Mouse (Mus musculus) kidney, postnatal 4 days (tissue): ENCODE data around the gene Rp9.
"Not testable (repeated sequence)": the region's sequence is repeated elsewhere in the genome, so short reads cannot be mapped to it uniquely, and the experiment has no call there.

Experiments used
- DNase-seq, 2 experiments: peaks; one replicate each; pipeline ENCODE4 v3.0.0; 2021; ENCODE audit warnings: mixed read lengths in 2 of 2

Gene Rp9

GRCm38 (mm10) chr9:22417547-22417946 is 52.0 kb downstream of the Rp9 start:
- DNase-seq = no peak

GRCm38 (mm10) chr9:22416187-22416586 is 53.4 kb downstream of the Rp9 start:
- no peak for DNase-seq

DNA sequence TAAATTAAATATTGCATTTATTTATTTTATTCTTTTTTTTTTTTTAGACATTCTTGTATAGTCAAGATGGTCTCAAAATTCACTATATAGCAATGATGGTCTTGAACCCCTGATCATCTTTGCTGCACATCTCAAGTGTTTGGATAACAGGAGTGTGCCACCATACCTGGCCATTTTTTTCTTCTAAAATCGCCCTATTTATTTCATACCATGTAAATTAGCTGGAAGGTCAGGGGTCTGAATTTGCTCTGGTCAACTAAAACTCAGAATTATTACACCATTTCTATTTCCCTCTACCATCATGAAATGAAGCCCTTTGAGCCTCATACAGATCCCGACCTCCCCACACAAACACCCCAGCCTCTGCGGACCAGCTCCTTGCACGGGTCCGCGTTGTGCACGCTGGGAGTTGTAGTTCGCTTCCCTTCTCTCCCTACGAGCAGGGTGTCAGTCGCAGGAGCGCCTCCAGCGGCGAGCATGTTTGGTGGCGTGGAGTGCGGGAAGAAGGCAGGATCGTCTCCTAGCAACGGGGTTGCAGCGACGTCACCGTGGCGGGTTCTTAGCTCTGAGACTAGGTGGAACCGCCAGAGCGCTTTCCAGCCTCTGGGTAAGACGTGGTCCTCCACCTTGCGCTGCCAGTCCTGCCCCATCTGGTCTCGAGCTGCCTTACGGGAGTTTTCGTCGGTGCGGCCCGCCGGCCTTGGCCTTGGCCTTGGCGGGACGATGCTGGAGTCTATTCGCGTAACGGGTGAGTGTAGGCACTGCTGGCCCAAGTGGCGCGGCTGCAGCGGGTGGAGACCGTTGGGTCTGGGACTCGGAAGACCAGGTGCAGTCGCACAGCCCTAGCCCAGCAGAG is 58.3 kb downstream of the Rp9 start, which contains the start of gene 9530077C05Rik:
TSS of gene 9530077C05Rik (plus strand) at position 512 of the 856 bp plus-strand sequence.
- peak; percentile 97 for DNase-seq

- no peak for DNase-seq
Measured at GRCm38 (mm10) chr9:22409501-22409900, 60.0 kb downstream of the Rp9 start.

DNA sequence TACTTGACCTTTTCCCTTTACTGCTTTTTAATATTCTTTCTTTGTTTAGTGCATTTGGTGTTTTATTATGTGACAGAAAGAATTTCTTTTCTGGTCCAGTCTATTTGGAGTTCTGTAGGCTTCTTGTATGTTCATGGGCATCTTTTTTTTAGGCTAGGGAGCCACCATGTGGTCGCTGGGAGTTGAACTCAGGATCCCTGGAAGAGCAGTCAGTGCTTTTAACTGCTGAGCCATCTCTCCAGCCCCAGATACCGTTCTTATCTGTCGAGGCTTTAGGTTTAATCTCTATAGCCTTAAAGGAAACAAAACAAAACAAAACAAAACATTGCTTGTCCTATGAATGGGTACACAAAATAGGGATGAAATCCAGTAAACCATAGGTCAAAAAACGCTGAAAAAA is 61.2 kb downstream of the Rp9 start:
- not testable (repeated sequence) for DNase-seq

DNA sequence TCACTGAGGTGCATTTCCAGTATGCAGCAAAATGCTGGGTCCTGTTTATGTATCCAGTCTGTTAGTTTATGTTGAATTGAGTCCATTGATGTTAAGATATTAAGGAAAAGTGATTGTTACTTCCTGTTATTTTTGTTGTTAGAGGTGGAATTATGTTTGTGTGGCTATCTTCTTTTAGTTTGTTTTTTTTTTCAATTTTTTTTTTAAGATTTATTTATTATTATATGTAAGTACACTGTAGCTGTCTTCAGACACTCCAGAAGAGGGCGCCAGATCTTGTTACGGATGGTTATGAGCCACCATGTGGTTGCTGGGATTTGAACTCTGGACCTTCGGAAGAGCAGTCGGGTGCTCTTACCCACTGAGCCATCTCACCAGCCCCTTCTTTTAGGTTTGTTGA is 61.9 kb downstream of the Rp9 start:
- not testable (repeated sequence) for DNase-seq

GRCm38 (mm10) chr9:22405414-22405813 is 64.1 kb downstream of the Rp9 start:
- DNase-seq = no peak

DNA sequence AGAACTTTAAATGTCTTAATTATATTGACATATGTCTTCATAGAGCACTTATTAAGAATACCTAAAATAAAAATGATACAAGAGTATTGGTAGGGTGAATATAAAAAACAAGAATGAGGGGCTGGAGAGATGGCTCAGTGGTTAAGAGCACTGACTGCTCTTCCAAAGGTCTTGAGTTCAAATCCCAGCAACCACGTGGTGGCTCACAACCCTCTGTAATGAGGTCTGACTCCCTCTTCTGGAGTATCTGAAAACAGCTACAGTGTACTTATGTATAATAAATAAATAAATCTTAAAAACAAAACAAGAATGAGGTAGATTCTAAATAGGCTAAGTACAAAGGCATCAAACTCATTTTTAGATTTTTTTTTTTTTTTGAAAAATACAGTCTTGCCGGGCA is 66.0 kb downstream of the Rp9 start:
- not testable (repeated sequence) for DNase-seq

DNA sequence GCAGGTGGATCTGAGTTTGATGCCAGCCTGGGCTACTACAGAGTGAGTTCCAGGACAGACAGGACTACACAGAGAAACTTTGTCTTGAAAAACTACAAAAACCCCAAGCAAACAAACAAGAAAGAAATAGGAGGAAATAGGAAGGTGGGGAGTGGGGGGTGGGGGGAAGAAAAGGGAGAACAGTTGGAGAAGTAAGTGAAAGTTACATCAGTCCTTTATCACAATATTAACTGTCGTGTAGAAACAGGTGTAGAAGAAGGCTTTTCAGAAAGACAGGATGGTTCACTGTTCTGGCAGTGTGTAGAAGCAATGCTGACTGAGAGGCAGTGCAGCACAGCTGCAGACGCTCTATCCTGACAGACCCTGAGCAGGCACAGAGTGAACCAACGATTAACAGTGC is 66.6 kb downstream of the Rp9 start:
- peak in 1 of 2 experiments; percentile 19 for DNase-seq

DNA sequence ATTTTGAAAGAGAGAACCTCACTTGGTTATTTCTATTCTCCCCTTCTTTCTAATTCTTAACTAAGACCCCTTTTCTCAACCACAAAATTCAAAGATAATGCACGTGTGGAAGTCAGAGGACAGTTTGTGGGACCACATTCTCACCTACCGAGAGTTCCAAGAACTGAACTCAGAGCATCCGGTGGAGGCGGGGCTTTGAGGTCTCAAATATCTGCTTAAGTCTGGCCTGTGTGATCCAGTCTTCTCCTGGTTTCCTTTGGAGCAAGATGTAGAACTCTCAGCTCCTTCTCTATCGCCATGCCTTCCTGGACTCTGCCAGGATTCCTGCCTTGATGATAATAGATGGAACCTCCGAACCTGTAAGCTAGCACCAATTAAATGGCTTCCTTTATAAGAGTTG is 67.5 kb downstream of the Rp9 start:
- DNase-seq = no peak

DNA sequence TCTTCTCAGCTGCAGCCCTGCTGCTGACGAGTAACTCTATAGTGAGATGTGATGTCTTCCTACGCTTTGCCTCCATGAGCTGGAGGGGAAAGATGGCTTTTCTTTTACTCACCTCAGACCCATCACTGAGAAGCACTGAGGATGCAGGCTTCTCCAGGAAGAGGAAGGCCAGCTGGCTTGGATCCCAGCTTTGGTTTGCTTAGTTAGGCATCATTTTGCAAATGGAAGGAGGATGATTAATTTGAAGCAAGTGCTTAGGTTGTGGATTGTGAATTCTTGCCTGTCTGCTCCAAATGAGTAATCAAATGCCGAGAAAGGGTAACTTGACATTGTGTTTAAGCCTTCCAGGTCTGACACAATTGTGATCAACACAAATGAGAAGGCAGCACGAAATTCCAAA is 70.5 kb downstream of the Rp9 start:
- DNase-seq = peak; percentile 16 to 17

- DNase-seq = no peak
Measured at GRCm38 (mm10) chr9:22394725-22395124, 74.8 kb downstream of the Rp9 start.

- DNase-seq = no peak
Measured at GRCm38 (mm10) chr9:22390390-22390789, 79.2 kb downstream of the Rp9 start.

GRCm38 (mm10) chr9:22389736-22390245 is 79.8 kb downstream of the Rp9 start:
- DNase-seq = no peak

- DNase-seq = peak; percentile 98
Measured at GRCm38 (mm10) chr9:22389021-22389476, 80.5 kb downstream of the Rp9 start, which contains the start of gene Anln. Gene Anln, minus strand, starts transcription at chr9:22389188.

DNA sequence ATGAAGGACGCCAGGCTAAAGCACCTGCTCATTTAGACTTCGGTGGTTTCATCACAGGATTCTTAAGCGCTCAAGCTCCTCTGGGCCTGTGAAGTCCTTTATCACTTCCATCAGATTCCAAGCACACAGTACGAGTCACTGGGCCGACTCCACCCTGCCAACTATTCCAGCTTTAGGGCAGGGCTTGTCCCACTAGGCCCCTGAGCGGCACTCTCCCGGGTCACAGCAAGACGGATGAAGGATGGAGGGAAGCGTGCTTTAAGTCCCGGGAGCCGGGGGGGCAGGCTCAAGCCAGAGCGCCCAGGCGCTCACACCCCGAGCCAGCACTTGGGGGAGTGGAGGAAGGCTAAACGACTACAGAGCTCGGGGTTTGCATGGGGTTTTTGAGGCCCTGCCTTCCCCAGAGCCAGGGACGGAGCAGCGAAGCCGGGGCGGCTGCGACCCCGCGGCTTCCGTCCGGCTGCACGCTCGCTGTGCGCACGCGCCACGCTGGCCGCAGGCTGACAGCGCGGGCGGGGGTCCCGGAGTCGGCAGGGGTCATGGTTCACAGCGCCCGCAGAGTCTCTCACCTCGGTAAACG is 81.1 kb downstream of the Rp9 start:
- peak in 1 of 2 experiments; percentile 72 for DNase-seq

DNA sequence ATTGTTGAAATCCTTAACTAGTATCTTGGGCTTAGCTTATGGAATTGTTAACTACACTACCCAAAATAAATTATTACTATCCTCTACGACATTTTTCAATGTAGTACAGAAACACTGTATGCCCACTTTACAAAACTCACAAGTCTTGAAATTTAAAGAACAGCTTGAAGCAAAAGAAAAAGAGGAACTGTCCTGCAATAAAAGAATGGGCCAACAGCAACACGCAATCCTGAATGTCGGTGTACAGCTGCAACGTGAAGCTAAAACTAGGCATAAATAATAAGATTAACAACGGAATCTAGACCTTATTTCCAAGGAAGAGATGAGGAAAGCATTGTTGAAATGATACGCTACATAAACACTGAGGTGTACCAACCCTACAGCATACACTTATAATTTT is 81.6 kb downstream of the Rp9 start:
- DNase-seq = no peak

DNA sequence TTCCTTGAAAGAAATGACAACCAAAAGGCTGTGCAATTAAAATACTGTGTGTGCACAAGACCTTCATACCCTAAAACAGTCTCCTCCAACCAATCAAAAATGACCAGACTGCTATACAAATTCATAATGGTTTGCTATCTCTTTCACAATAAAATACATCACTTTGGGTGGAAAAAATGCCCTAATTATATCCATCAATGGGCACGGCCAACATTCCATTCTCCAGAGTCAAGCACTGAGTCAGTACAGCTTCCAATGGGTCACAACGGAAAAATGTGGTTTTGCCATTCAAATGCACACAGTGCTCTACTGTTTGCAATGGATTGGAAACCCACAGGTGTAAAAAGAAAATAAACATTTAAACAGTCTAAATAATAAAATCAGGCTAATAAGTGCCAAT is 83.7 kb downstream of the Rp9 start:
- no peak for DNase-seq

DNA sequence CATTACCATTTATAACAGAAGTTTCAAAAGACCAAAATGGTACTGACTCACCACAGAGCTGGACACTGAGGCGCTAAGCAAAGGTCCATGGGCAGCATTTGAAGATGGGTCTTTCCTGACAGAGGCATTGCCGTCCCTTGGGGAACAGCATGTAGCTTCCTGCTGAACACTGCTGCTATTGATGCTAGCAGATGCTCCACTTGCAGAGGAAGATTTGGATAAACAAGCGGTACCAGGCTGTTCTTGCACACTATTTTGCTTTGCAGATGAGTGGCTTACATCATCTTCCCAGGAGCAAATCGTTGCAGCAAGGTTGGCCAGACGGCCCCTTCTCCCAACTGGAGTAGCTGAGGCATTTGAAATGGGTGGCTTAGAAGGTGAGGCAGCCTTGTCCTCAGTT is 93.5 kb downstream of the Rp9 start:
- DNase-seq = no peak

DNA sequence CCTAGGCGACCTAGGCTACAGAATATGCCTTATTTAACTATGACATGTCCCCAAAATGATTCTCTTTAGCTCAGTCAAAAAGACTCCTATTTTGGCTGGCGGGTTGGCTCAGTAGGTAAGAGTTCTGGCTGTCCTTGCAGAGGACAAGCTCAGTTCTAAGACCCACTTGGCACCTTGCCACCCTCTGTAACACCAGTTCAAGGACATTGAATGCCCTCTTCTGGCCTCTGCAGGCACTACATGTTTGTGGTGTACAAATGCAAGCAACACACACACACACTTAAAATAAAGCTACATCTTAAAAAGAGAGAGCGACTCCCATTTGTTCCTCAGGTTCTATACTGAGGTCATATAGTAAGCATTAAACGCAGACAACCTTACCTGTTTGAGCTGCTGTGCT is 96.8 kb downstream of the Rp9 start:
- DNase-seq = peak; percentile 38 to 53

- DNase-seq = no peak
Measured at GRCm38 (mm10) chr9:22368030-22368429, 101.5 kb downstream of the Rp9 start.

DNA sequence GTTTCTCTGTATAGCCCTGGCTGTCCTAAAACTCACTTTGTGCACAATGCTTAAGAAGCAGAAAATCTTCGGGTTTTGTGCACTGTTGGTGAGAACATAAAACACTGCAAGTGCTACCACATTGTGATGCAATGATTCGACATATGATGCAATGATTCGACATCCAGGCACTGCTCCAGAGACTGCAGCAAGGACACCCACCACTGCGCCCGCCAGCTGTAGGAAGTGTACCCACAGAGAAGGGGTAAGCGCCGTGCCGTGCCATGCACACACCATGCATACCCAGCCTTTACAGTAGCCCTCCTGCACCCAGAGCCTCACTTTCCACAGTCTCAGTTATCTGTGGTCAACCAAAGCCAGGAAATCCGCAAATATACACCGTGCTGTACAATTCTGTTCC is 102.9 kb downstream of the Rp9 start:
- DNase-seq = no peak

DNA sequence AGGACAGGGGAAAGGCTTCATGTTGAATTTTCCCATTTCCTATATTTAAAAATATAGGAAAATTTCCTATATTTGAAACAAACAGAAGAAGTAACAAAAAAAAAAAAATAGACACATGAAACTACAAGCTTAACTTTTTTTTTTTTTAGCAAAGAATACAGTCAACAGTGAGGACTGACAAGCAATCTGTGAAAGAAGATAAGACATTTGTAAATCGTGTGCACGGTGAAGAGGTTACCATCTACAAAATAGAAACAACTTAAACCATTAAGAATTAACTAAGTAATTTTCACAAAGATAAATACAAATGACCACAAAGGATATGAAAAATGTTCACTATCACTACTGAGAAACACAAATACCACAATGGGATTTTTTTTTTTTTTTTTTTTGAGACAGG is 103.3 kb downstream of the Rp9 start:
- no peak for DNase-seq
